Mouse (Mus musculus) myocyte (in vitro differentiated cells): ENCODE measurements at regions not wholly inside any gene's neighbourhood (a gene's known extent, or its start where the extent isn't known, plus 50 kb on each side); places are given as distances from the start of the nearest gene placed in this dataset.

Experiments
- H3K27me3 ChIP-seq: one replicate; pipeline ENCODE4 v1.6.1; 2011; ENCODE audit not compliant: control insufficient read depth, insufficient read depth, insufficient read length
- H3K36me3 ChIP-seq: one replicate; pipeline ENCODE4 v1.6.1; 2011; ENCODE audit not compliant: control insufficient read depth, insufficient read depth
- H3K4me2 ChIP-seq: one replicate; pipeline ENCODE4 v1.6.1; 2011; ENCODE audit warnings: low read depth, control low read depth
- H3K4me3 ChIP-seq: one replicate; pipeline ENCODE4 v1.5.1; 2011; ENCODE audit warnings: mild to moderate bottlenecking, control low read depth, moderate library complexity
- H3K79me2 ChIP-seq: one replicate; pipeline ENCODE4 v1.6.1; 2011; ENCODE audit not compliant: control insufficient read depth, insufficient read depth
- H3ac ChIP-seq: one replicate; pipeline ENCODE4 v1.6.1; 2011; ENCODE audit not compliant: control insufficient read depth, insufficient read length
- CEBPB ChIP-seq: IDR thresholded peaks from 2 replicates; pipeline ENCODE4 v1.6.1; 2011; ENCODE audit warnings: mild to moderate bottlenecking, moderate library complexity; ENCODE audit not compliant: poor library complexity, insufficient read depth, severe bottlenecking
- E2F4 ChIP-seq: IDR thresholded peaks from one replicate; pipeline ENCODE4 v1.6.1; 2011; ENCODE audit warnings: mild to moderate bottlenecking, control low read depth, moderate library complexity; ENCODE audit not compliant: insufficient read depth
- MAX ChIP-seq: IDR thresholded peaks from one replicate; pipeline ENCODE4 v1.6.1; 2011; ENCODE audit warnings: low read depth, mild to moderate bottlenecking, control low read depth
- MYOD1 ChIP-seq, 3 experiments: IDR thresholded peaks; one replicate each; pipeline ENCODE4 v1.6.1; 2011; ENCODE audit warnings: control low read depth in 2 of 3, low read depth in 2 of 3, mild to moderate bottlenecking in 2 of 3, moderate library complexity in 1 of 3; ENCODE audit not compliant: insufficient read length in 2 of 3, control insufficient read depth in 1 of 3
- MYOG ChIP-seq, 3 experiments: IDR thresholded peaks; one replicate each; pipeline ENCODE4 v1.6.1; 2011; ENCODE audit warnings: control low read depth in 2 of 3, low read depth in 2 of 3, mild to moderate bottlenecking in 2 of 3; ENCODE audit not compliant: insufficient read length in 2 of 3, control insufficient read depth in 1 of 3, insufficient read depth in 1 of 3
- POLR2A ChIP-seq: IDR thresholded peaks from one replicate; pipeline ENCODE4 v1.6.1; 2011; ENCODE audit warnings: low read depth, mild to moderate bottlenecking, control low read depth, moderate library complexity; ENCODE audit not compliant: insufficient read length
- POLR2AphosphoS2 ChIP-seq: IDR thresholded peaks from one replicate; pipeline ENCODE4 v1.6.1; 2011; ENCODE audit warnings: low read depth, control low read depth; ENCODE audit not compliant: insufficient read length
- REST ChIP-seq: IDR thresholded peaks from one replicate; pipeline ENCODE4 v1.6.1; 2011; ENCODE audit warnings: mild to moderate bottlenecking, control low read depth, moderate library complexity; ENCODE audit not compliant: insufficient read depth, insufficient read length
- SRF ChIP-seq: IDR thresholded peaks from one replicate; pipeline ENCODE4 v1.6.1; 2011; ENCODE audit warnings: low read depth; ENCODE audit not compliant: control insufficient read depth, insufficient read length
- TCF12 ChIP-seq: IDR thresholded peaks from one replicate; pipeline ENCODE4 v1.6.1; 2011; ENCODE audit warnings: mild to moderate bottlenecking, control low read depth; ENCODE audit not compliant: poor library complexity, insufficient read depth, severe bottlenecking
- TCF3 ChIP-seq: IDR thresholded peaks from one replicate; pipeline ENCODE4 v1.6.1; 2011; ENCODE audit warnings: low read depth, control low read depth; ENCODE audit not compliant: insufficient read length
- USF1 ChIP-seq: IDR thresholded peaks from one replicate; pipeline ENCODE4 v1.6.1; 2011; ENCODE audit warnings: low read depth, mild to moderate bottlenecking, control low read depth, moderate library complexity

DNA sequence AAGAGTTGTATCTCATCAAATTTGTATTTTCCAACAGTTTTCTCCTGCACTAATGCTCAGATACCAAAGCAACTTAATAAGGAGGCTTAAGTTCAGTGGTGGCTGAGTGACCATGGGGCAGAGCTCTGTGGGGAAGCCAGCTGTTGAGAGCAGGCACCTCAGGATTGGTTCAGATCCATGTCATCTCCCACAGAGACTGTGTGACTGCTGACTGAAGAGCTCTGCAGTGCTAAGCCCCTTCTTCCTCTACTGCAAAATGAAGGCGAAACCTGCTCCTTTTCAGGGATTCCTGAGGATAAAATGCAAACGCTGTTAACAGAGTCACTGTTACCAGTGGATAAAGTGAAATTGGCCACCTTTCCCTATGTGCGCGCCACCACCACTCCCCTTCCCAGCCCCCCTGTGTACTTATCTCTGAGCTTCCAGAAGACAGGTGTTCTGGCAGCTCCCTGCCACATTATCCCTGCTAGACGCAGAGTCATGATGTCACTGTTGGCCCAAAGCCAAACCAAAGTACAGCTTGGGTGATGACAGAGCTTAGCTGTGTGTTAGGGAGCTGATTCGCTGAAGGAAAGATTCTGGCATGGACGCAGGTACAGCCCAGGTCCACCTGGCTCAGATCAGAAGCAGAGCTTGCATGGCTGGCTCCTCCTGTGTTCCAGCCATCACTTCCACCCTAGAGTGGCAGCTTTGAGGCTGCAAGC, 472.9 kb downstream of the Tcerg1l start:
- Histone ChIP-seq H3K4me3 (no peak overlapping the region), H3K36me3 (no peaks in the 10 kb centered on the region), H3K27me3 (no peaks in the 10 kb centered on the region), H3K4me2 (no peak overlapping the region), H3ac (no peak overlapping the region), H3K79me2 (no peaks in the 10 kb centered on the region)
- TF ChIP-seq SRF: no peak
- TF ChIP-seq MYOD1 (IDR thresholded peaks at IDR 0.05; ENCODE audit: control insufficient read depth in 1 of 3, insufficient read length in 2 of 3, low read depth in 2 of 3): peak in 1 of 3 experiments; percentile 37
- TF ChIP-seq TCF3: no peak
- TF ChIP-seq REST: no peak

GRCm38 (mm10) chr7:137925656-137926055, 471.9 kb downstream of the Tcerg1l start:
- H3K4me3 ChIP-seq: no peak overlapping the region
- TF ChIP-seq TCF12 (no peak), POLR2A (no peak), MYOG (IDR thresholded peaks at IDR 0.05; ENCODE audit: control insufficient read depth in 1 of 3, insufficient read depth in 1 of 3, insufficient read length in 2 of 3, low read depth in 2 of 3) (no peak), MYOD1 (IDR thresholded peaks at IDR 0.05; ENCODE audit: control insufficient read depth in 1 of 3, insufficient read length in 2 of 3, low read depth in 2 of 3) (no peak), SRF (no peak), REST (no peak), TCF3 (no peak), CEBPB (no peak), E2F4 (no peak), MAX (no peak), USF1 (no peak)
- H3K4me2 ChIP-seq: no peak overlapping the region
- H3ac ChIP-seq: no peak overlapping the region
- H3K79me2 ChIP-seq: no peaks in the 10 kb centered on the region
- H3K27me3 ChIP-seq: no peaks in the 10 kb centered on the region
- no peaks in the 10 kb centered on the region for H3K36me3 ChIP-seq

GRCm38 (mm10) chr7:137927371-137927770, 470.2 kb downstream of the Tcerg1l start:
- TF ChIP-seq SRF (no peak), POLR2AphosphoS2 (no peak), TCF3 (no peak), MYOG (IDR thresholded peaks at IDR 0.05; ENCODE audit: control insufficient read depth in 1 of 3, insufficient read depth in 1 of 3, insufficient read length in 2 of 3, low read depth in 2 of 3) (no peak), TCF12 (no peak), MYOD1 (IDR thresholded peaks at IDR 0.05; ENCODE audit: control insufficient read depth in 1 of 3, insufficient read length in 2 of 3, low read depth in 2 of 3) (no peak), E2F4 (no peak), MAX (no peak), POLR2A (no peak), REST (no peak)

DNA sequence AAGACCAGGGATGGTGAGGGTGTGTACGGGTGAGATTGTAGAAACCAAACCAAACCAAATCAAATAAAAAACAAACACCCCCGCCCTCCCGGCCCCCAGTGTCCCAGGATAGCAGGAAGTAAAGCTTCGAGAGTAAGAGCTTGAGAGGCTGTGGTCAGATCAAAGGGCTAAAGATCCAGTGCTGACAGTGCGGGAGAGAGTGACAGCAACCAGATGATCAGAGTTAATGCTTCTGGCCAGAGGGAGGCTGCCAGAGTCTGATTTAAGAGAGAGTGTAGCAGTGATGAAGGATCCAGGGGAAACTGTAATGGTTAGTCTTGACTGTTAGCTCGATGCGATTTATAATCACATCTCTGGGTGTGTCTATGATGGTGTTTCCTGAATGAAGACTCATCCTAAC, 467.3 kb downstream of the Tcerg1l start:
- no peak overlapping the region for H3ac ChIP-seq
- H3K36me3 ChIP-seq: no peaks in the 10 kb centered on the region
- H3K4me3 ChIP-seq: no peak overlapping the region
- no peaks in the 10 kb centered on the region for H3K27me3 ChIP-seq
- TF ChIP-seq E2F4 (no peak), MYOG (IDR thresholded peaks at IDR 0.05; ENCODE audit: control insufficient read depth in 1 of 3, insufficient read depth in 1 of 3, insufficient read length in 2 of 3, low read depth in 2 of 3) (no peak), TCF3 (no peak), SRF (no peak), USF1 (no peak), REST (no peak), POLR2A (no peak), MYOD1 (IDR thresholded peaks at IDR 0.05; ENCODE audit: control insufficient read depth in 1 of 3, insufficient read length in 2 of 3, low read depth in 2 of 3) (no peak), TCF12 (no peak), CEBPB (no peak), MAX (no peak), POLR2AphosphoS2 (no peak)
- H3K79me2 ChIP-seq: no peaks in the 10 kb centered on the region
- H3K4me2 ChIP-seq: no peak overlapping the region

More at GRCm38 (mm10) chr7:137927371-137927770, 470.2 kb downstream of the Tcerg1l start:
- Histone ChIP-seq H3K27me3 (no peaks in the 10 kb centered on the region), H3K4me3 (no peak overlapping the region), H3K36me3 (no peaks in the 10 kb centered on the region), H3K4me2 (no peak overlapping the region), H3K79me2 (no peaks in the 10 kb centered on the region), H3ac (no peak overlapping the region)

GRCm38 (mm10) chr7:137935896-137936295, 461.6 kb downstream of the Tcerg1l start:
- H3K4me3 ChIP-seq: no peak overlapping the region
- H3K36me3 ChIP-seq: no peaks in the 10 kb centered on the region
- TF ChIP-seq MYOG (IDR thresholded peaks at IDR 0.05; ENCODE audit: control insufficient read depth in 1 of 3, insufficient read depth in 1 of 3, insufficient read length in 2 of 3, low read depth in 2 of 3) (no peak), SRF (no peak), TCF3 (no peak), USF1 (no peak), CEBPB (no peak)
- H3K4me2 ChIP-seq: no peak overlapping the region
- H3K27me3 ChIP-seq: no peaks in the 10 kb centered on the region
- H3K79me2 ChIP-seq: no peaks in the 10 kb centered on the region
- H3ac ChIP-seq: no peak overlapping the region
